Mouse (Mus musculus): Measurements from ENCODE around the gene Fbxo24.
A peak's percentile ranks its signal among the peaks of the same experiment; 100 is the strongest.
"Not testable (repeated sequence)": the region's sequence is repeated elsewhere in the genome, so short reads cannot be mapped to it uniquely, and the experiment has no call there.

Fbxo24 gene

DNA sequence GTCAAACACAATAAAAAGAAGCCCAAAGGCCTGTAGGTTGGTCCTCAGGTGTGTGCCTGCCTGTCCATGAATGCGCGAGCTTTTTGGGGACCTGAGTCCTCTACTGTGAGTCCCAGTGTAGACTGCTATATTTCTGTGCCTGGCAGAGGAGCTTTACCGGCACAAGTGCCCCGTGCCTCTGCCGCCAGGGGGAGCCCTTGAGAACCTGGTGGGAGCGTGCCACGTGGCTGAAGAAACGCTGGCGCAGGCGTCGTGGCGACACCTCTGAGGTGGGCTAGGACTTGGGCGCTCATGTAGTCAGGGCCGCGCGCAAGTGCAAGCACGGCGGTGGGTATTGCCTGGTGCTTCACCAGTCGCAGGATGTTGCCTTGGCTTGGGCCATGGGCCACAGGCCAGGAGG is 12.3 kb upstream of the Fbxo24 start, which contains the start of gene Sap25:
Gene Sap25 (plus strand): TSS at position 281 of the 400 bp plus-strand sequence.
- peak; percentile 31 for DNase-seq

DNA sequence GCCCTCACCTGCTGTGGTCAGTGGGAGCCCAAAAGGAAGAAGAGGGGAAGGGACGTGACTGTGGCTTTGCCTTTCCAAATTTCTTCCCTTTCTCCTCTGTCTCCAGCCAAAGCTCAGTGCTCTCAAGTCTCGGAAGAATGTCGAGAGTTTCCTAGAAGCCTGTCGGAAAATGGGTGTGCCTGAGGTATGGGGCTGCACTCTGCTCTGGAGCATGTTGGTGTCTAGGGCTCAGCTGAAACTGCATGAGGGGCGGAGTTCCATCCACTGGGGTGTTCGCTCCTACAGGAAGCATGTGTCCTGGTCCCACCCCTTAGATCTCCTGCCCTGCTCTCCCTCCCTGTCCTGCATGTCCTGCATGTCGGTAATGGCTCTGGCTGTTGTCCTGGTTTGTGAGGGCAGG is 10.7 kb upstream of the Fbxo24 start:
- DNase-seq = no peak

DNA sequence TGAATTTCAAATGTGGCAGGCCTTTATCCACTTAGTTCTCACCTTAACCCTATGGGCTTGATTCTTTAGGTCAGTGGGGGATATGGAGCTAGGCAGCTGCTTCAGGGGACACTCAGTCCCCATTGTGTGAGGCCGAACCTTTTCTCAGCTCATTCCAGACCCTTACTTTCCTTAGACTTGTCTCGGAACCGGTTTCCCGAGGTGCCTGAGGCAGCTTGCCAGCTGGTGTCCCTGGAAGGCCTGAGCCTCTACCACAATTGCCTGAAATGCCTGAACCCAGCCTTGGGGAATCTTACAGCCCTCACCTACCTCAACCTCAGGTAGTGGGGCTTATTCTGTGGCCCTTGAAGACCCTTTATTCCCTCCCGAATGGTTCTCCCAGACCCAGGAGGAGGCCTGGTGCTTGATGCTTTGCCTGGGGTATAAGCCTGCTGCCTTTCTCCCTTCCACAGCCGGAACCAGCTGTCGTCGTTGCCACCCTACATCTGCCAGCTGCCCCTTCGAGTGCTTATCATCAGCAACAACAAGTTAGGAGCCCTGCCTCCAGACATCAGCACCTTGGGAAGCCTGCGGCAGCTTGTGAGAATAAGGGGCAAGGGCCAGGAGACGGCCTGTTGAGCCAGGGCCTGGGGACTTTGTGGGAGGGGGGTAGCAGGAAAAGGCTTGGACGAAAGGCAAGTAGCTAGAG is 4.7 kb upstream of the Fbxo24 start:
- peak; percentile 48 for DNase-seq

DNA sequence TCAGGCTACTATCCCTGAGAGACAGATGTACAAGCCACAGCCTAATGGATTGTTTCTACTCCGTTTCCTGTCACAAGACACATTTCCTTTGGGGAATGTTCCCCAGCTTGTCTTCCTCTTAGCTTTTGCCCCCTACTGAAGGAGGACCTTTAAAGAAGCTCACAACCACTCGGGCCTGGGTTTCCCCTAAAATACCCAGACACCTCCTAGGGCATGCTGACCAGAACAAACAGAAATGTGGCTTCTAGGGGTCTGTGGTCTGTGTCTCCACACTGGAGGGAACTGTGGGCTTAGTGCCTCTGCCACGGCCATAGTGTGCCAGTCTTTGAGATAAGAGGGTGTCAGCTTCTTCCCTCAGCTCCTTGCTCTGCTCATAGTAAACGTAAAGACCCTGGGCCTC is 2.8 kb upstream of the Fbxo24 start:
- no peak for DNase-seq

DNA sequence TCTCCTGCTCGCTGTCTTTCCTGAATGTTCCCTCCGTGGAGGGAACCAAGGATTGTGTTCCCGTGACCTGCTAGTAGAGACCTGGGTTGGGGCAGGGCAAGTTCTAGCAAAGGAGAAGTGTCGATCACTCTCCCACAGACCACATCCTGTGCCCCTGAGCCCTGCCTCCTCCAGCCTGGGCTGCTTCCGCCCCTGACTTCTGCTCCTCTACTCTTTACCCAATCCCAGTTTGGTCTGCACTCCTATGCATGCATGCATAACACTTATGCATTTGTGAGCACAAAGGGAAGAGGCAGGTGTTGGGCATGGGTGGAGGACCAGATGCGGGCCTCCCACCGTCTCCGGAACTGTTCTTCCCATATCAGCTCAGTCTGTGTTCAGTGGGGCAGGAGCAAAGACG is 2.4 kb upstream of the Fbxo24 start:
- no peak for DNase-seq

DNA sequence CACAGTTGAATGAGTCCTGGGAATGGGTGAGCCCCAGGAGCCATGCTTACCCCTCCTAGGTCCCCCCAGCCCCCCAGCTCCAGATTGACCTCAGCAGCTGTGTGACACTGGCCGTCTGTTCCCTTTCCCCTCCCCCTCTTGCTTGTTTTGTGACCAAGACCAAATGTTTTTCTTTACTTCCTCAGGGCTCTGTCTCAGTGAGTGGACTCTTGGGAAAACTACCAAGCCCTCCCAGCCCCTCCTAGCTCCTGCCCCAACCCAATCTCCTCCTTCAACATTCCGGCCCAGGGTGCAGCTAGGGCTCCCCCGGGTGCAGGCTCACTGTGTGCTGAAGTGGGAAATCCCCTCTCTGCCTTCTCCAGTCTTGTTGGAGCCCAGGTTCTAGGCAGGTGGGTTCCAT is 1.8 kb upstream of the Fbxo24 start:
- DNase-seq = peak; percentile 65

DNA sequence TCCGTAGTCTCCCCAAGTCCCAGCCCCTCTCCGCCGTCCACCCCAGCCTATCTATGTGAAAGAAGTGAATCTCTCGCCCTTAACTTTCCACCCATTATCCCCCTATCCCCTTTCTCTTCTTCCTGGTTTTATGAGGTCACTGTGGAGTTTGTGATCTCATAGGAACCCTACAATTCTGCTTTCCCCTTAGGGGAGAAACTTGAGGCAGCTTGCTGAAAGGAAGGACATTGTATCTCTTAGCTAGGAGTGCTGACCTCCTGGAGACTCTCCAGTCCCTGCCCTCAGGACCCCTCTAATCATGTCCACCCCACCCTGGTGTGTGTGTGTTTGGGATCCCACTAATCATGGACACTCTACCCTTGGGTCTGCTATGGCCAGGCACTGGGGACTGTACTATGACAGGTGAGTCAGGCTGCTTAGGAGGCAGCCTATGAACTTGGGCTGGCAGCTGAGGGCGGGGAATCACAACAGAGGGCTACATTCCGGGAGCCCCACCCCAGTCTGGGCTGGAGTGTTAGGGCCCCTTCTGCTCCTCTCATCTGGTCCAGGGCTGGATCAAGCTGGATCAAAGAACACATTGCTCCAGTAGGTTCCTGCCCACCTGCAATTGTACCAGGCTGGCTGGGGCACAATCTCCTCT is 1.2 kb upstream of the Fbxo24 start:
- DNase-seq = no peak

DNA sequence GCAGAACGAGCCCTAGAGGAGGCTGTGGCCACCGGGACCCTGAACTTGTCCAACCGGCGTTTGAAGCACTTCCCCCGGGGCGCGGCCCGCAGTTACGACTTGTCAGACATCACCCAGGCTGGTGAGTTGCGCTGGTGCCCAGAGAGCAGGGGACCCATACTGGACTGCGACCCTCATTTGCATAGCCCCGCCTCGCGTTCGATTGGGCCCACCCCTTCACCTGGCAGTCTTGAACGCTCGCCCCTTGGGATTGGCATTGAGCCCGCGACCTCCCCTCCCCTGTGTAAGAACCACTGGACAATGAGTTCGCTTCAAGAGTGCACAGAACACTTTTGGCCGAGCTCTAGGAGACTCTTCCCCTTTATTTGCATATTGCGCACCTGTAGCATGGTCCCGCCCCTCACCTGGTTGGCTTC is 512 bp upstream of the Fbxo24 start:
- DNase-seq = peak; percentile 82

DNA sequence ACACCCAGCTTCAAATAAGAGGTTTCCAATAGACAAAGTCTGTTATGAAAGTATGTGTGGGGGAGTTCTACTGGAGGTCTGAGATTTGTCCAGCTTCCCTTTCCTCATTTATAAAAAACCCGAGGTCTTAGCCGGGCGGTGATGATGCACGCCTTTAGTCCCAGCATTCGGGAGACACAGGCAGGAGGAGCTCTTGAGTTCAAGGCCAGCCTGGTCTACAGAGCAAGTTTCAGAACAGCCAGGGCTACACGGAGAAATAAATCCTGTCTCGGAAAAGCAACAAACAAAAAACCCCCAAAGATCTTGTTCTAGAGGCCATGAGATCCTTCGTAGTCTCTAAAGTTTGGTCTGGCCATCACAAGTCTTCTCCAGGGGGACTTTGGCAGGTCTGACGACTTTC is 811 bp downstream of the Fbxo24 start:
- peak; percentile 51 for DNase-seq

DNA sequence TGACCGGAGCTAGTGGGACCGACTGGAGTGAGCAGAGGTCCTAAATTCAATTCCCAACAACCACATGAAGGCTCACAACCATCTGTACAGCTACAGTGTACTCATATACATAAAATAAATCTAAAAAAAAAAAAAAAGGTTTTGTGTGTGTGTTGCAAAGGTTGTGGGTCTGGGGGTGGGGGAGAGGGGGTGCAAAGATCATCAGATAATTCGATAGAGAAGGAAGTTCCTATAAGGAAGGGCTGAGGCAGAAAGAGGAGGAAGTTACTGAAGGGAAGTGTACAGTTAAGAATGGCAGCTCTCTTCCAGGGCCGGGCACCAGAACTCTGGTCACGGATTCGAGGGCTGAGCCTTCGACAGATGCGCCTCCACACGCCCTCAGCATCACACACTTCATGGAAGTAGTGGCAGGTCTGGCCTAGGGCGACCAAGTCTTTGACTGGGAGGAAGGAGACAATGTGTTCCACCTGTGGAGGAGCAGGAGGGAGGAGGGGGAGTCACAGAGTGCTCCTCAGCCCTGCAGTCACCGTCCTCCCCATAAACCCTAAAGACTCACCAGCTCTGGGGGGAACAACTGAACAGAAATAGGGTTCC is 4.8 kb downstream of the Fbxo24 start:
- no peak for DNase-seq

DNA sequence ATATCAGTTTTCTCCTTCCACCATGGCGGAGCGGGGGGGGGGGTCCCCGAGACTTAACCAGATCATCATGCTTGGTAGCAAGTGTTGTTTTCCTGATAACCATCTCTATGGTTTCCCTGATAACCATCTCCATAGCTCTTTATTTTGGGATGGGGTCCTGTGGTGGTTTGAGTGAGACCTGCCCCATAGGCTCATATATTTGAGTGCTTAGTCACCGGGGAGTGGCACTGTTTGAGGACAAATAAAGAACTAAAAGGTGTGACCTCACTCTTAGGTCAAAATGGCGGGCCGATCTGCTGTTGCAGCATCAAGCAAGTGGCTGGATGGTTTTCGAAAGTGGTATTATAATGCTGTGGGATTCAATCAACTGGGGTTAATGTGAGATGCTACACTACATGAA is 13.5 kb downstream of the Fbxo24 start:
- no peak for DNase-seq

DNA sequence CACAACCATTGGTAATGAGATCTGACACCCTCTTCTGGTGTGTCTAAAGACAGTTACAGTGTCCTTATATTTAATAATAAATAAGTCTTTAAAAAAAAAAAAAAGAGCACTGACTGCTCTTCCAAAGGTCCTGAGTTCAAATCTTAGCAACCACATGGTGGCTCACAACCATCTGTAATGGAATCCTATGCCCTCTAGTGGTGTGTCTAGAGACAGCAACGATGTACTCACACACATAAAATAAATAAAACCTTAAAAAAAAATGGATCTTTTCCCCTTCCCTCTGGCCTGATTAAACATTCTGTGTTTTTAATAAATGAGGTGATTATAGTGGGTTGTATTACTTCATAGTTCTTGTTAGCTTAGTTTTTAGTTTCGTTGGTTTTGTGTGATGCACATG is 13.9 kb downstream of the Fbxo24 start:
- DNase-seq = not testable (repeated sequence)

DNA sequence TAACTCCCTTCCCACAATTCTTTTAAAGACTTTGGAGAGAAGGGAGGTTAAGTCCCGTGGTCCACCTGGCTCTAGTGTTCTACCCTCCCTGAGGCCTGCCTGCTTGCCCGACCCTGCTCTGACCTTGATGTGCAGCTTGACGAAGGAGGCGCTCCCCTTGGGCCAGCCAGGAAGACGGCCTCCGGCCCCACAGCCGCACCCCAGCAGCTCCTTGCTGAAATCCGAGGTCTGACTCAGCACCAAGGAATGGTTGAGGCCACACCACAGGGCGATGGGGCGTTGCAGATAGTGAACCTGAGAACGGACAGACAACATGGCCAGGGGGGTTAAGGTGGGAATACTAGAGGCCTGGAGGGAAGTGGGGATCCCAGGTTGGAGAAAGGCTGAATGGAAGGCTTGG is 15.3 kb downstream of the Fbxo24 start, which contains the start of gene Pcolce:
Gene Pcolce (minus strand): TSS at position 235 of the 400 bp plus-strand sequence.
- DNase-seq = peak; percentile 23

DNA sequence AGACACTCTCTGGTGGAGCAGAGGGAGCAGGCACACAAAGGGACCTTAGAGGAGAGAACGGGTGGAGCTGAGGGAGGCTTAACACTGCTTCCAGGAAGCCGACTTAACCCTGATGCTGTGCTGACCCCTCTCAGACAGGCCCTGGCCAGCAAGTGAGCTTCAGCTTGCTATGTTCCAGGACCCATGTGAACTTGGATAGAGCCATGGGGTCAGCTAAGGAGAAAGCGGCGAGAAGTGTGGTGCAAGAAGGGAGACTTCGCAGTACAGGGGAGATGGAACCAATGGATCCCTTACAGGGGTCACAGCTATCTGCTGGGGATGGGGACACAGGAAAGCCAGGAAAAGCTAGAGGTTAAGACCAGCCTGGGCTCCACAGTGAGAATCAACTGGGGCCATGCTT is 15.7 kb downstream of the Fbxo24 start:
- no peak for DNase-seq

DNA sequence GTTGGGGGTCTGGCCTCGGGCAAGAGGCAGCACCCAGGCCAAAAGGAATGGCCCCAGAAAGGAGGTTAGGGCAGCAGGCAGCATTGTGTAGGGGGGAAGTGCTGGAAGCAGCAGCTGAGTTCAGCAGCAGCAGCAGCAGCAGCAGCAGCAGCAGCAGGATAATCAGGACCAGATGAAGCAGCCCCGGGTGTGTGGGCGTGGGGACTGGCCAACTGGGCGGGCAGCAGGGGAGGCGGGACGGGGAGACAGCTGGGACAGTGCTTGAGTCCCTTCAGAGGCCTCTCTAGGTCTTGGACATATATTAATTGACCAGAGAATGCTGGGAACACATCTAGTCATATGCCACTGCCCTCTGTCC is 17.6 kb downstream of the Fbxo24 start:
- peak; percentile 44 for DNase-seq

DNA sequence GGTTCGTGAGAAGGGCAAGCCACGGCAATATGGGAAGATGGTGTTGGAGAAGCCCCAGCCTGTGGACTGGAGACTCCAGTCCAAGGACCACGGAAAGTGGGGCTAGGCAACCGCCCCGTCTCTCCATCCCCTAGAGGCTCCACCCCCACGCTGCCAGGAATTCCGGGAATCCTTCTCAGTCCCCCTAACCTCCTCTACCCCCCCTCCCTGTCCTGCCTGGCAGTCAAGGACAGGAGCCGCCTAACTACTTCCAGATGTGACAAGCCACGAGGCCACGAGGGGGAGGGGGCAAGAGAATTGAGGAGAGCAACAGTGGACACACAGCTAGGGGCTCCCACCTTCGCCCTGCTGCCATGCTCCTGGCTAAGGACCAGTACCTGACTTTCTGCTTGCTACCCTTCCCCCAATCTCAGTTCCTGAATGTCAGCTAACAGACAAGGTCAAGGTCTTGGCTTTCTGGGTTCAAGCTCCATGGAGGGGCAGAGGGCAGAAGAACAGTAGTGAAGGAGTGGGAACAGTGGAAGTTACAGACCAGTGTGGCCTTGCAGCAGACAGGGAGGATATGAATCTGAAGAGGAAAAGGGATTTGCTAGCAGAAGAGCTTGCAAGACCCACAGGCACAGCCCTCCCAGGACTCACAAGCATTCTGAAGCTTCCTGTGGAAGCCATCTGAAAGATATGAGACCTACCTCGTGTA is 18.1 kb downstream of the Fbxo24 start:
- DNase-seq = peak; percentile 79

DNA sequence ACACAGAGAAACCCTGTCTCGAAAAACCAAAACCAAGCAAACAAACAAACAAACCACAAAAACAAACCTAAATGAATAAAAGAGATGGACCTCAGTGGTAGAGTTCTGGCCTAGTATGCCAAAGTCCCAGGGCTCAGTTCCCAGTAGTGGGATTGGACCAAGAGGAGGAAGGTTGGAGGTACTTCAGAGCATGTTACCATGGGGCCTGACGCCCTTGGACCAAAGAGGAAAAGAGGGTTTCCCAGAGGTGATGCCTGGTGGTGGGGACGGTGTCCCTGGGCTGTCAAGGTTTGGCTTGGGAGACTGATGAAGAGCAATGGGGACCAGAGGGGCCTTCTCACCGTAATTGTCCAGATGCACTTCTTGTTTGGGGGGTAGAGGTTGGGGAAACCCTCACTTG is 18.7 kb downstream of the Fbxo24 start:
- no peak for DNase-seq

DNA sequence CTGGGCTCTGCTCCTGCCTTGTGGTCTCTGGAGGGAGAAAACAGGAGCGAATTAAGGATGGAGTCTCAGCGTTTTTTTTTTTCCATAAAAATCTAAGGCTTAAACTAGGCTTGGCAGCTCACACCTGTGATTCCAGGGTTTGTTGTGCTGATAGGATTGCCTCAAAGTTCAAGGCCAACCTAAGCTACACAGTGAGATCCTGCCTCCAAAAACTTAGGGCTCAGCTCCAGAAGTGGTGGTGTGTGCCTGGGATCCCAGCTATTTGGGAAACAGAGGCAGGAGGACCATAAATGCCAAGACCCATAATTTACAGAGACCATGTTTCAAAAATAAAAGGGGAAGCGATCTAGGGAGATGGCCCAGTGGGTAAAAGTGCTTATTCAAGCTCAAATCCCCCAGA is 19.5 kb downstream of the Fbxo24 start:
- DNase-seq = no peak

DNA sequence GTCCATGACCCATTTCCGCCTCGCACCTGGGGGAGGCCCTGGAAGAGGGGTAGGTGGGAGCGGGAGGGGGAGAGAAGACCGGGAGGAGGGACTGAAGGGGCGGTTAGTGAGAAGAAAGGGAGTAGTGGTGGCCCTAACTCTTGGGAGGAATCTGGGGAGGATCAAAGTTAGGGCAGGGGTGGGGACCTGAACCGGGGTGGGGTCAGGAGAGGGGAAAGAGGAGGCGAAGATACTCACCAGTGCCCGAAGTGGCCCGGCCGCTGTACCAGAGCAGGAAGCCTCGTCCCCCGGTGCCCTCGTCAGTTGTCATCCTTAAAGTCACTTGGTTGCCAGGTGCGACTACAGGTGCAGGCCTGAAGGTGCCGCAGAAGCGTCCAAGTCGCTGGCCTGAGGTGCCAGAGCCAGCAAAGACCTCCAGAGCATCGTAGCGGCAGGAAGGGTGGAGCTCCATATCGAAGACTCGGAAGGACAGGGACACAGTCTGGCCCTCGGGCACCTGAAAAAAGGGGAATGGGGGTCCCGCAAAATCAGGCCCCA is 20.1 kb downstream of the Fbxo24 start:
- DNase-seq = no peak

DNA sequence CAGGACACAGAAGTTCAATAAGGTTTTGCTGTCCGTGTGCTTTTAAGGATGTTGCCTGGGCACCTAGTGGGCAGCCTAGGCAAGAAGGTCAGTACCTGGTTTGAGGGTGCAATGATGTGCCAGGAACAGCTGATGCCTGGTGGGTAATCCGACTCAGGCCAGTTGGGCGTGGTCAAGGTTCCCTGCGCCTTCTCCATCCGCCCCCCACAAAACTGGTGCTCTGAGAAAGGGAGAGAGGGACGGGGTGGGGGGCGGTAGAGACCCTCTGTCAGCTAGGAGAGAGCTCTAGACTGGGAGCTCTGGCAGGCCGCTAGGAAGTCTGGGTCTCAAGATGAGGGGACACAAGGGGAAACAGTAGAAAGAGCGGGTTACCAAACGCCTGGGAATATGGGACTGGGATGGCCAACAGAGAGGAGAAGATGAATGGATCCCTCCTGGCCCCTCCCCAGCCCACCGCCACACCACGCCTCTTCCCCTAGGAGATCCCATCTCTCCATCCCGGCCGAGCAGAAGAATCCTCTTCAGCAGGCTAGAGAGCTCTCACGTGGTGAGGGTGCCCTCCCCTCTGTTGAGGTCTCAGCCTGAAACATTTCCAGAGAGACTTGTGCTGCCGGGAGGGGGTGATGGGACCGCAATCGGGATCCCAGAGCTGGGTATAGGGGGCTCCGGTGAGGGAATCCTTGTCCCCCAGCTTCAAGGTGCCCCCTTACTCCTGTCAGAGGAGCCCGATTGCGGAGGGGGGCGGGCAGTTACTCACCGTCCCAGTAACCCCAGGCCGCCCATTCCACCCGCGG is 20.7 kb downstream of the Fbxo24 start:
- DNase-seq = no peak

DNA sequence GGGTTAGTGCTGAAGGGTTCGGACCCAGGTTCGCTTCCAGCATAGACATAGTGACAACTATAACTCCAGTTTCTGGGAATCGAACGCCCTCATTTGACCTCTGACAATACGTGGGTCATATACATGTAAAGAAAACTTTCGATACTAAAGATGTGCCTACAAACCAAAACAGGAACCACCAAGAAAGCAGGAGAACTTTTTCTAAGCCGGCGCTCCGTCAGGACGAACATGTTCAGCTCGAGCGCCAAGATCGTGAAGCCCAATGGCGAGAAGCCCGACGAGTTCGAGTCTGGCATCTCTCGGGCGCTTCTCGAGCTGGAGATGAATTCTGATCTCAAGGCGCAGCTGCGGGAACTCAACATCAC is 27.5 kb downstream of the Fbxo24 start:
- peak; percentile 35 for DNase-seq

DNA sequence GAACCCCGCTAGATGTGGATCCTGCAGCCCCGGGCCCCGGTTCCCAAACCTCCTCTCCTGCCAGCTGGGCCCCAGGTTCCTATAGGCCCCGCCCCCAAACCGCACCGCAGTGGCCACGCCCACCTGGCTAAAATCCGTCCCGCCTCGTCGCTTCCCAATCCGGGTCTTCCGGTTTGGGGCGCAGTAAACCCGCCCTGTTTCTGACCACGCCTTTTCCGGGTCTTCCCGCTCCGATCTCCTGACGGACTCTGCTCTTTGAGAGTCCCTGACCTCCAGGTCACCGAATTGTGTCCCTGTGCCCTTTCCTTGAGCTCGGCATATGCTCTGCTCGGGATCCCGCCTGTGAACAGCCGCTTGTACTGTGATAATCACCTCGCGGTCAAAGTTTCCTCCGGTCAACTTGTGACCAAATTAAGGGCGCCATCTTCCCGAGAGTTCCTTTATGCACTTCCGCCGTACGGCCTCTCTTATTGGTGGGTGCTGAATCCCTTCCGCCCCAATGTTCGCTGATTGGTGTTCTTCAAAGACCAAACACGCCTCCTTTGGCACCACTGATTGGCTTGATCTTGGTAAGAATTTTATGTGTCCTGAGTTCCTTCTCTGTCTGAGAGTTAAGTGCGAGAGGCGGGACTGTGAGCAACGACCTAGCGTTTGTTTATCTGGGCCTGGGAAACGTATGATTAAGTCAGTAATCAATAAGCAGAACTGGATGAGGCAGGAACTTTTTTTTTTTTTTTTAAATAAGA is 28.0 kb downstream of the Fbxo24 start, which contains the start of gene Mospd3:
Gene Mospd3 (minus strand): TSS at position 440 of the 746 bp plus-strand sequence.
- peak; percentile 98 for DNase-seq
